Mouse (Mus musculus) left cerebral cortex, postnatal 4 days (tissue): ENCODE data around the gene Wnt9b. TPM values are rescaled to one million over a fixed set of nuclear protein-coding genes. Genes with fewer than 3 reads are reported as not detected.
"Not testable (repeated sequence)": the region's sequence is repeated elsewhere in the genome, so short reads cannot be mapped to it uniquely, and the experiment has no call there.

Source experiments
- DNase-seq: peaks from one replicate; pipeline ENCODE4 v3.0.0-alpha.2; 2022
- intact Hi-C: fragments of 180-260 bp; cut with DNase I; formaldehyde crosslinking; loops from one replicate; pipeline ENCODE4 v1.15.1; 2025
- total RNA-seq, 2 experiments: library from RNA; stranded (reverse); gene quantifications; 2 replicates each; pipeline ENCODE4 v1.2.3; 2021

Wnt9b gene
- not detected for total RNA-seq

DNA sequence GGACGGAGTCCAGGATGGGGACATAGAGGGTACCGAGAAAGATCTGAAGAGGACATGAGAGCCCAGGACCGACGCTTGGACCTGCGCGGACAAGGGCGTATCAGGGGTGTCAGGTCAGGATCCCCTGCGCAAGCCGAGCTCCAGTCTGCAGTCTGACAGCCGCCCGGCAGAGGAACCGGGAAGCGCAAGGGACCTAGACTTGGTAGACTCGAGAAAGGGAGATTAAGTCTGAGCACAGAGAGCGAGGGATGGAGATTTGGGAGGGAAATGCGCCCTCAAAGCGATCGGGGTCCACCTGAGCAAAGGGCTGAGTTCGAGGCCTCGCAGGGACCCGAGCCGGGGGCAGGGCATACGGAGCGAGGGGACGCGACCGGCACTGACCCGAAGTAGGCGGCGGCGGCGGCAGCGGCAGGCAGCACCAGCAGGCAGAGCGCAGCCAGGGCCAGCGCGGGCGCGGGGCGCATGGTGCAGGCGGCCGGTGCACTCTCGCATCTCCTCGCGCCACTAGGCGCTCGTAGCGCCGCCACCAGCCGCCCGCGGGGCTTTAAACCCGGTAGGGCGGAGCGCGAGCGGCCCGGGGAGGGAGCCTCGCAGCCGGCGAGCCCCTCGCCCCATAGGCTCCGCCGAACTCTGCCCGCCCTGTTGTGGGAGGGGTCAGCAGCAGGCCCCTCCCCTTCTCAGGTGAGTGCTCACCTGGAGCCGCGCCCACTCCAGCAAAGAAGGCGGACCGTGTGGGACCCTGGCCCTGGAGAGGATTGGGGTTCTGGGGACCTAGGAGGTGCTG is at the start of gene Wnt9b:
TSS of gene Wnt9b (minus strand) at position 516 of the 784 bp plus-strand sequence.
- intact Hi-C loops, result no loop called here
- DNase-seq, result peak; percentile 39

DNA sequence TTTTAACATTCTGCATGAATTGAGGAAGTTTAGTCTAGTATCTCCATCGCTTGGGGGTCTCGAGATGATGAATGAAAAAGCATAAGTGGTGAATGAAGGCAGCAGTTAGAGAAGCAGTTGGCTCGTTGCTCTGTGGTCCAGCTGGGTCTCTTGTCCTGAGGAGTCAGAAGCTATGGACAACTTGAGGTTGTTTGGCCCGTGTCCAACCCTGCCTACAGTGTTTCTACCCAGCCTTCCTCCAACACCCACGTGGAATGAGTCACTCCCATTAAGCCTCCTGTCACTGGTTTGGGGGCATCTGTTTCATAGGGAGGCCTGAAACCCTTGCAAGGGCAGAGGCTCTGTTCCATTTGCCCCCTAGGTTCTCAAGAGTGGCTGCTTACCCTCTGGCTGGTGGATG is 40.3 kb upstream of the Wnt9b start:
- peak; percentile 50 for DNase-seq
- intact Hi-C loops, result no loop called here

DNA sequence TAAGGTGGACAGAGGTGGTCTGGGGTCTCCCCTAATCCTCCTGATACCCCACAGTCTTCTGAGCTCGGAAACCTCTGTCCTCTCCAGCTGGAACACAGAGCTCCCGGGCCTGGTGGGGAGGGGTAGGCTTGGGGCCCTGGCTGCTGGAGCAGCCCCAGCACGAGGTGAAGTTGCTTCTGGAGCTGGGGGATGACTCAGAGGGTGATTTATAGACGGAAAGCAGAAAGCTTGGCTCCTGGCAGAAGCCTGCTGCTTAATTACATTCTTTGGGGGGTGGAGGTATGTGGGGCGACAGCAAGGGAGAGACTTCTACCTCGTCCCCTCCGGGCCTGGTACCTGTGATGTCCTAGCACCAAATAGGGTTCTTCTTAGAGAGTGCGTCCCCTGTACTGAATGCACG is 30.5 kb upstream of the Wnt9b start:
- DNase-seq, result no peak
- intact Hi-C loops, result no loop called here

DNA sequence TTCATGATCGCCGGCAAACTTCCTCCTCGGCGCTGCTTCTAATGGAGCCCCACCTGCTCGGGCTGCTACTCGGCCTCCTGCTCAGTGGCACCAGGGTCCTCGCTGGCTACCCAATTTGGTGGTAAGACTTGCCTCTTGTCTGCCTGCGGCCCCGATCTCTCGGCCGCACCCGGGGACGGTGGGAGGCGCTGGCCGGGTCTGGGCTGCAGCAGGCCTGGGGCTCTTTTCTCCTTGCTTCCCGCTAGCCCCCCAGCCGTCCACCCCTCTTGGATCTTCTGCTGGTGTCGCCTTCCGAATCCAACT is 24.6 kb upstream of the Wnt9b start:
- no peak for DNase-seq
- intact Hi-C loops, result no loop called here

DNA sequence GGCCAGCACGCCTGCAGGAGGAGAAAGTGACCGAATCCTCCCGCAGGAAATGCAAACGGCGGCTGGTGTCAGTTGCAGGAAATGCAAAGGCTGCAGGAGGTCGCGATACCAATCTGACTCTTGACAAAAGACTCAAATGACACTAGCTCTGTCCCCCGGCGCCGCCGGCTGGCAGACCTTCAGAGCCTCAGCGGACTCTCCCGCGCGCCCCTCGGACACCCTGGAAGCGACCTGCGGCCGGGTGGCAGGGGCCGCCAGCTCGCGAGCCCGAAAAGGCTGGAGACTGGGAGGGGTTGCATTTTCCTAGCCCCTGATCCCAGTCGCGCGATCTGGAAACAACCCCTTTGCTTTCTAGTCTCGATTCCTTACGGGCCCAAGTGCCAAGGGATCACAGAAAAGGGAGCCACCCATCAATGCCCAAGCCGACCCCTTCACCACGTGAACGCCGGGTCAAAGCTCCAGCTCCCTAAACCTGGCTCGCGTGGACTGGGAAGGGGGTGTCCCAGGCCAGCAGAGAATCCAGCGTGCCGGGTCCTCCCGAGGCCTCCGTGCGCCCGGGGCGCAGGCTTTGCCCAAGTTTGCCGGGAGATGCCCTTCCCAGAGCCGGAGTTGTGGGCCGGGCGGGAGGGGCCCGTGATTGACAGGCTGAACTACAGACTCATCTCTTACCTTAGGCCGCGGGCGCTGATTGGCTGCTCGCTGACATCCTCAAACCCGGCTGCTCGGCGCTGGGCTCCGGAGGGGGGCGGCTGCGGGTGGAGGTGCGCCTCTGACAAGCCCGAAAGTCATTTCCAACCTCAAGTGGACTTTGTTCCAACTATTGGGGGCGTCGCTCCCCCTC is 24.0 kb upstream of the Wnt9b start, which contains the start of gene Wnt3:
TSS of gene Wnt3 (plus strand) at position 764 of the 841 bp plus-strand sequence.
- intact Hi-C loops, result no loop called here
- peak; percentile 57 for DNase-seq

DNA sequence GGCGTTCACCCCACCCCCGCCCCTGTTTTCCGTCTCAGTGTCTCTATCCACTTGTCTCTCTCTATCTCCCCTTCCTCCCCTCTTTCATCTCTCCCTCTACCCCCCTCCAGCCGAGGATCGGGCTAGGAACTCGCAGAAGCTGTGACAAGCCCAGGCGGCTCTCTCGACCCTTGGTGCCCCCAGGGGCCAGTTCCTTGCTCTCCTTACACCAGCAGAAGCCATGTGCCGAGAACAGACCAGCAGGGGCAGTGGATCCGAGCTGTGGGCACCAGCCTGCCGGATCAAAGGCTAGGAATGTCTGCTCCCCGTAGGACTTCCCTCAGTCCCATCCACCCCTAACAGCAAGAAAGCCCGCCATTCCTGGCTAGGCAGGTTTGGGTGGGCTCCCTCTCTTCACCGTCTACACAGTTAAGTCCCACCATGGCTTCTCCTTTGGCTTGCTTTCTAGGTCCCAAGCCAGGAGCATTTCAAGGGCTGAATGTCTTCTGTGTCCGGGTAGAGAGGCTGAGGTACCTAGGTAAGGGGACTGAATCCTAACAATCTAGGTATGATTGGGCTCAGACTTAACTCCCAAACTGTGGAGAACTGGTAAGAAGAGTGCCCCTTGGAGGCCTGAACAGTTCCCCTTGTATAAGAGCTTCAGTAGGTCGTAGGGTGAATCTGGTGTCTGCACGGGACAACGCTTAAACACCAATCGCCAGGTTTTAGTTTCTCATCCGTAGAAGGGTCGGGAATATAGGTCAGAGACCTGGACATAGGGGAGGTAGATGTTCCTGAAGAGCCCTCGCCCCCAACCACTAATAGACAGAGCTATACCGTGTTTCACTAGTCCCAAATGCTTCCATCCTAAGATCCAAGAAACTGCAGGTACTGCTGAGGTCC is 23.1 kb upstream of the Wnt9b start:
- intact Hi-C loops, result no loop called here
- DNase-seq, result no peak

DNA sequence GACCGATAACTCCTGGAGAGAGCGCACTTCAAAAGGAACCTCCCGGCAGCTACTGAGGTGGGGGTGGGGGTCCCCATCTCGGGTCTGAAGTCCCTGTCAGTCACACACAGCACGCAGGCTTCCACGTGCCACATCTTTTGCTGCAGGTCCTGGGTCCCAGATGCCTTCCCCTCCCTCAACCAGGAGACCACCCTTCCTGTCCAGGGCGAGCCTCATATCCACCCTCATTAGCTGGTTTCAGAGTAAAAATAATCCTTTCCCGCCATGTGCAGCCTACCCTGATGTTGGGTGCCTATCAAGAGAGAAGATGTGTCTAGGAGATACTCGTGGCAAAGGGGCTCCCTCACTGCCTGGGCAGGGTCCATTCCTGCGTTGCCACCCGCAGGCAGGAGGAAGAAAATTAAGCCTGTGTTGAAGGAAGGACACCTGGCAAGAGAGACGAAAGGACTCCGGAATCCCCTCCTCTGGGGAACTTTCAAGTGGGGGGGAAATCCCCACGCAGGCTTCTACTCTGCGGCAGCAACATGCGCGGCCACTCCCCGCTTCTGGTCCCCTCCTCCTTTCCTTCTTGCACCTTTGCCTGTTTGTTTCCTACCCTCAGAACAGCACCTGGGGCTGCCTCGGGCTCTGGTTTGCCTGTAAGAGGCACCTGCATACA is 21.7 kb upstream of the Wnt9b start:
- intact Hi-C loops, result no loop called here
- no peak for DNase-seq

DNA sequence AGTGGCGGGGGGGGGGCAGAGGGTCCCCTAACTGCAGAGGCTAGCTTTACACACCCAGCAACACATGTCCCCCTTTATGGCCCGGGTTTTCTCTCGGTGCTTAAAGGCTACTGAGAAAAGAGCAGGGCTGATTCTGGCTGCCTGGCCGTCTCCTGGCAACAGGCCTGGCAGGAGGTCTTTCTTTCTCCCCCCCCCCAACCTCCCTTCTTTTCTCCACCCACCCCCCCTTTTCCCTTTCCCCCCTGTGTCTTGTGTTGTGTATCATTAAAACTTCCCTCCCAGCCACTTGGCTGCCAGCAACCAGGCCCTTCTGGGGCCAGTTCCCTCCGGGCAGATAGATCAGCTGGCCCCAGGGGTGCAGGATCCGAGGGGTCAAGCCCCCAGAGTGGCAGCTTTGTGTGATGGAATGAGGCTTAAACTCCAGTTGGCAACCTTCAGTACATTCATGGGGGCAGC is 16.0 kb upstream of the Wnt9b start:
- peak; percentile 24 for DNase-seq
- intact Hi-C loops, result no loop called here

DNA sequence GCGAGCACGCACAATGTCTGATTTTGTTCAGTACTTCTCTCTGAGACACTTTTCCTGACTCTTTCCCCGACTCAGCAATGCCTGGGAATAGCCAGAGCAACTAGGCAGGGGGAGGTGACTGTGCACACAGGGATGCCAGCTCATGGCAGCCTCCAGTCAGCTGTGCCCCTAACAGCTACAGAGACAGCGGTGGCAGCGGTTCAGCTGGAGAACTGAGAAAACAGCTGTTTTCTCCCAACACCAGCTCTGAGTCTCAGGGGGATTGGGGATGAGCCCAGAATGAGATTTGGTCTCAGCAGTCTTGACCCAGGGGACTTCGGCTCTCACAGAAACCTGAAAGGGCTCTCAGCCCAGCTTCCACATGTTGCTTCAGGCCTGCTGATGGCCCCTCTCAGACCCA is 15.0 kb upstream of the Wnt9b start:
- intact Hi-C loops, result no loop called here
- no peak for DNase-seq

DNA sequence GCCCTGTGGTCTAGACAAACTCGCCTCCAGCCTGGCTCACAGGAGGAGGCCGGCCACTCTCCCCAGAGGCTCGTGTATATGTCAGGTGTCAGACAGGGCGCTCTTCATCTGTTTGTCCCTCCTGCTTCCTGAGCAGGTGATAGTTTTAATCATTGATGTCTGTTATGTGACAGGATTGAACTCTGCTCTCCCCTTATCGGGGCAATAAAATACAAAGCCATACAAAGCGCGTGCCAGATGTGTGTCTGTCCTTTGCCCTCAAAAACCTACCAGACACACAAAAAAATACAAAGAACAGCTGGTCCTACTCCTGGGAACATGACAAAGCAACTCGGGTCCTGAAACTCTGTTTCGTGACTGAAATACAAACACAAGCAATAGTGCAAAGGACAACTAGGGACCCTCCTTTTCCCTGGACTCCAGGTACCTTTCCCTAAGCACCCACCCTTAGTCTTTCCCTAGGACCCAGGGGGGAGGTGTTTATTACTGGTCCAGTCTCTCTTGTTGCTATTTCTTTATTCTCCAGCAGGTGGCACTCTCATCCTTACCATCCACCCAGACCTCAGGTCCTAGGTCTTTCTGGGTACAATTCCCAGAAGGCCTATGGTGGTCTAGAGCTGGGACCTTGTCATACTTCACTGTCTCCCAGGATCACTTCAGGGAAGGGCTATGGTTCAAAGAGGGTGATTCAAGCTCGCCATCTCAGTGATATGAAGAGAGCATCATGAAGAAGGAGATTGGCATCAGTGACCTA is 14.0 kb upstream of the Wnt9b start:
- peak; percentile 30 for DNase-seq
- intact Hi-C loops, result loop anchor here (2.0 kb wide), 1 partner anchor 147 kb away; no protein-coding TSS in a partner anchor

DNA sequence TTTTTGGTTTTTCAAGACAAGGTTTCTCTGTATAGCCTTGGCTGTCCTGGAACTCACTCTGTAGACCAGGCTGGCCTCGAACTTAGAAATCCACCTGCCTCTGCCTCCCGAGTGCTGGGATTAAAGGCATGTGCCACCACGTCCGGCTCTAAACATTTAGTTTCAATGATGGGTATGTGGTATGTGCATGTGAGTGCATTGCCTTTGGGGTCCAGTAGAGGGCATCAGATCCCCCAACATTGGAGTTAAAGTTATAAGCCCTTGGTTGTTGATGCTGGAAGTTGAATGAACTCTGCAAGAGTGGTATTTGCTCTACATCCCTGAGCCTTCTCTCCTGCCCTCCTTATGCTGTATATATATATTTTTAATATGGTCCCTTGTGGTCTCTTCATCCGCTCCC is 11.3 kb upstream of the Wnt9b start:
- DNase-seq, intact Hi-C loops: not testable (repeated sequence)

DNA sequence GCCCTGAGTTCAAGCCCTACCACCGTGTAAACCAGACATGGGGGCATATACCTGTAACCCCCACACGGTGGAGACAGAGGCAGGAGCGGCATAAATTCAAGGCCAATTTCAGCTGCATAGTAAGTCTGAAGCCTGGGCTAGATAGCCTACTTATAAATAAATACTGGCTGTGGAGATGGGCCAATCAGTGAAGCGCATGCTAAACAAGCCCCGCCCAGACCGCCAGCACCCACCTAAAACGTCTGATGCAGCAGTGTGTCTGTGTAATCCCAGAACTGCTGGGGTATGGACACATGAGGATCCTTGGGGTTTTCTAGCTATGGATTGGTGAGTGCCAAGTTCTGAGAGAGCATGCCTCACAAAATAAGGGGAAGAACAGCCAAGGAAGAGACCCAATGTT is 10.5 kb upstream of the Wnt9b start:
- no peak for DNase-seq
- intact Hi-C loops, result no loop called here

DNA sequence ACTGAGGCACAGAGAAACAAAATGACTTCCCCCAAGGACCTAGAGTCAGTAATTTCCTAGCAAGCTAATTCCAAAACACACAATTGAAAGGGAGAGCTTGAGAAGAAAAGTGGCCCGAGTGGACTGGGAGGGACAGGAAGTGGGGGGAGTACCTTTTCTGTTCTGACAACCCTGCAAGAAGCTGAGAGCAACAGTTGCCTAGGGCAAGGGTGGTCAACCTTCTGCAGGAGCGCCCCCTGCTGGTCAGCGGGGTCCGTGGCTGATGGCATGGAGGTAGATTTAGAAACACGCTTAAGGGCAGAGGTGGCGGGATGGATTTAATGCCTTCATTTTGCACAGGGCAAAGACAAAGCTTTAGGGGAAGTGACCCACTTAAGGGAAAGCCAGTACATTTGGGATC is 9.1 kb upstream of the Wnt9b start:
- intact Hi-C loops, result no loop called here

DNA sequence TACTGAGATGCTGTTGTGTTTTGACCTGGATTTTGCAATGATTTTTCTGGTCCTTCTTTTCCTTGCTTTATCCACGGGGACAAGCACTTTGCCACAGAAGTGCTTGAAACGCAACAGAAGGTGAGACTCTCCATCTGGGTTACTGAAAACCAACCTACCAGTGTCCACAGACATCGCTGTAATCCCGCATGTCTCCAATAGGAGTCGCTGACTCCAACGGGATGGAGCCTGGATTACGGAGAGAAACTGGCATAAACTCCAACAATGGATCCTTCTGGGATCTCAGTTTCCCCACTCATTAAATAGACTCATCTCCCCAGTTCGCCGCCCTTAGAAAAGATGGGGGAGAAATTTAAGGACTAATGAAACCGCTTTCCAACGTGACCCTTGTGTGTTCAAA is 8.4 kb upstream of the Wnt9b start:
- intact Hi-C loops, result no loop called here
- no peak for DNase-seq

More for the DNA sequence above, 9.1 kb upstream of the Wnt9b start:
- DNase-seq, result peak; percentile 85

DNA sequence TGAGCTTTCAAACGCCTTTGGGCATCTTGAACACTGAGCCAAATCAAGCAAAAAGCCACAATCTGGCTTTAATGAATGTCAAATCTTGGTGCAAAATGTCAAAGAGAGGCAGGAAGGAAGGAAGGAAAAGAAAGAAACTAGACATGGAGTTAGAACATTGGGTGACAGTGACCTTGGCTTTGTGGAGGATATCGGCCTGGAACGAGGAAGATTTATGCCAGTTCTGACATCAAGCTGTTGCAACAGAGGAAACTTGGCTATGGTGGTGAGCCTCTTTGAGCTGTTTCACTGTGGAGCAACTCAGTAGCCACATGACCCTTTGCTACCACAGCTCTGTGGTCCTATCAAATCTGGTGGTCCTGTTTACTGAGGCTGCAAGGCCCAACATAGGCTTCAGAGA is 991 bp upstream of the Wnt9b start:
- DNase-seq, result no peak
- intact Hi-C loops, result no loop called here

DNA sequence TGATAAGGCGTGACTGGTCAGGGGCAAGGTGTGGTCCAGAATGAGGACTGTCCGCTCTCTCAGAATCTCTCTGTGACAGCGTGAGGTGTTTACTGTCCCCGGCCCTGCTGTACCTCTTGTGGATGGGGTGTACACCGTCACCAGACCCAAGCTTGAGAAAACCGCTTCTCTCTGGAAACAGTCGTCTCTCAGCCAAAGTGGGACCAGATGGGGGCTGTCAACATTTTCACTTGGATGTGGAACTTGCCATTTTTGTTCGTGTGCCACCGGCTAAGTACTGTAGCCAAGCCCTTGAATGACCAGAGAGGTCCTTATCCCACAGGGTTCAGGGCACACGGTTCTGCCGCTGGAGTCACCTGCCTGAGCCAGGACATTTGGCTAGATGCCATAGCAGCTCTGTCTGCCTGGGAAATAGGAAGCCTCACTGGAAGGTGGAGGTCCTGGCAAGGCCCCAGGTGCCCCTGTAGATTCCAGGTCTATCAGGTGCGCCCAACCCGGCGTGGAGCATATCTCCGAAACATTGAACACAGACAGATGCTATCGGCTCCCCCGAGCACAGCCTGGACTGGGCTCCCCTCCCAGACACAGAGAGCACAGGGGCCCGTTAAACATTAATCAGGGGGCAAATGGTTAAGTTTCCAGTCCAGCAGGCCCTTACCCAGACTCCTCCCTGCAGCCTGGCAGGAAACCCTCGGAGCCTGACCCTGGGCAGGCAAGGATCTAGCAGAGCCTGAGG is 14.4 kb downstream of the Wnt9b start:
- DNase-seq, result peak; percentile 31
- intact Hi-C loops, result no loop called here

DNA sequence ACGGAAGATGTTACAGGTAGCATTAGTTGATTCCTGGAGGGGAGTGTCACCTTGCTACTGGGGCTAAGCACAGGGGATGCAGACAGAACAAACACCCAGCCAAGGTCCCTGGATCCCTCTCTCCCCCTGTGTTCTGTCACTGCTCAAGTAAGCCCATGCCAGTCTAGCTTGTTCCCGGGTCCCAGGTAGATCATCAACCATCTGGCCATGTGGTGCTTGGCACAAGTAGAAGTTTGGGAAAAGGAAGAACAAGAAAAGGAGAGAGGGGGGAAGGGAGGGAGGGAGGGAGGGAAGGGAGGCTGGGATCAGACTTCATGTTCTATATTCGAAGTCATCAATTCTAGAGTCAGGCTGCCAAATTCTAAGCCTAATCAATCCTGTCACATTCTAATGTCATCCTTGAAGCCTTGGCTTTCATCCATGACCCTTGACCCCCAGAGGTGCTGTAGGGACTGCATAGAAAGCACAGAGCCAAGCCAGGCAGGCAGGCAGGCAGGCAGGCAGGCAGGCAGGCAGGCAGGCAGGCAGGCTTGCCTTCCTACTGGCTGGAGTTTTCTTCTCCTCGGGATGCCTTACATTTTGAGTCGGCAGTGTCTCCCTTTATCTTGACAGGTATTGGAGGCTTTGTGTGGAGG is 15.1 kb downstream of the Wnt9b start:
- no peak for DNase-seq
- intact Hi-C loops, result no loop called here

DNA sequence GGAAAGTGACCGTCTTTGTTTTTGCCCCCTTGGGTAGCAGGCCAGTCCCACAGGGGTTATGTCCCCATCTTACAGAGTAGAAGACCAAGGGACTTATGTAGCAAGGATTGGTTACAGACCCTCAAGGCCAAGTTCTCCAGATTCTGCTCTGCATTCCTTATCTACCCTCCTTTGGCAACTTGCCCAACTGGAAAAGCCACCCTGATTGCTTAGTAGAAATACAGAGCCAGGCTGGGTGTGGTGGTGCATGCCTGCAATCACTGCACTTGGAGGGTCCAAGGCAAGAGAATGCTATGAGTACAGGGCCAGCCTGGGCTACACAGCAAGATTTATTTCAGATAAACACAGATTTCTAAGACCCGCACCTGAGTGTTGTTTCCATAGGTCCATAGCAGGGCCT is 15.7 kb downstream of the Wnt9b start:
- no peak for DNase-seq
- intact Hi-C loops, result no loop called here

DNA sequence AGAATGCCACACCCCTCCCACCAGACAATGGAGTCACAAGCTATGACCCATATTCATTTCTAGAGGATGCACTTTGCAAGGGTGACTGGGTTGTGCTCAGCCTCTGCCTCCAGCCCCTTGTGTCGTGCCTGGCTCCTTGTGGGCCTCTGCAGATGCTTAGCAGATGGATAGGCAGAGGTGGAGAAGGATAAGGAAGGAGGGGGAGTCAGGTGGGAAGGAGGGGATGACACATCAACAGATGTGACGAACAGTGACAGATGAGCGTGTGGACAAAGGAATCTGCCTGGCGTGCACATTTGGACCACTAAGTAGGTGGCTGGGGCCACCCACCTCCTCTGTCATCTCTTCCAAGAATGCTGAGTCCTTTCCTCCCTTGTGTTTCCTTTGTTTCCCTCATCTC is 16.6 kb downstream of the Wnt9b start:
- intact Hi-C loops, result no loop called here
- DNase-seq, result no peak
